Mouse (Mus musculus) olfactory bulb, adult 2 months (tissue): ENCODE measurements at regions not wholly inside any gene's neighbourhood (a gene's known extent, or its start where the extent isn't known, plus 50 kb on each side); places are given as distances from the start of the nearest gene placed in this dataset.

ENCODE experiments used
- CTCF ChIP-seq: fragments of 200-500 bp; IDR thresholded peaks from 2 replicates; pipeline ENCODE4 v1.5.1; 2012; ENCODE audit warnings: low read depth, mild to moderate bottlenecking, low read length, moderate library complexity; ENCODE audit not compliant: insufficient read depth
- POLR2A ChIP-seq: fragments of 200-500 bp; IDR thresholded peaks from 2 replicates; pipeline ENCODE4 v1.6.1; 2012; ENCODE audit warnings: mild to moderate bottlenecking, low read depth, low read length, moderate library complexity; ENCODE audit not compliant: insufficient read depth

- TF ChIP-seq CTCF (no peak), POLR2A (no peak)
Observed at GRCm38 (mm10) chr14:58307695-58308094, 237.3 kb downstream of the Fgf9 start.
